Mouse (Mus musculus) myocyte (in vitro differentiated cells): ENCODE measurements around the gene Wdpcp. TPM values are rescaled to one million over a fixed set of nuclear protein-coding genes. Genes with fewer than 3 reads are reported as not detected.

Experiments used
- H3K27me3 ChIP-seq: one replicate; pipeline ENCODE4 v1.6.1; 2011; ENCODE audit not compliant: control insufficient read depth, insufficient read depth, insufficient read length
- H3K36me3 ChIP-seq: one replicate; pipeline ENCODE4 v1.6.1; 2011; ENCODE audit not compliant: control insufficient read depth, insufficient read depth
- H3K4me2 ChIP-seq: one replicate; pipeline ENCODE4 v1.6.1; 2011; ENCODE audit warnings: low read depth, control low read depth
- H3K4me3 ChIP-seq: one replicate; pipeline ENCODE4 v1.5.1; 2011; ENCODE audit warnings: mild to moderate bottlenecking, control low read depth, moderate library complexity
- H3K79me2 ChIP-seq: one replicate; pipeline ENCODE4 v1.6.1; 2011; ENCODE audit not compliant: control insufficient read depth, insufficient read depth
- H3ac ChIP-seq: one replicate; pipeline ENCODE4 v1.6.1; 2011; ENCODE audit not compliant: control insufficient read depth, insufficient read length
- CEBPB ChIP-seq: IDR thresholded peaks from 2 replicates; pipeline ENCODE4 v1.6.1; 2011; ENCODE audit warnings: mild to moderate bottlenecking, moderate library complexity; ENCODE audit not compliant: poor library complexity, insufficient read depth, severe bottlenecking
- E2F4 ChIP-seq: IDR thresholded peaks from one replicate; pipeline ENCODE4 v1.6.1; 2011; ENCODE audit warnings: mild to moderate bottlenecking, control low read depth, moderate library complexity; ENCODE audit not compliant: insufficient read depth
- MAX ChIP-seq: IDR thresholded peaks from one replicate; pipeline ENCODE4 v1.6.1; 2011; ENCODE audit warnings: low read depth, mild to moderate bottlenecking, control low read depth
- MYOD1 ChIP-seq, 3 experiments: IDR thresholded peaks; one replicate each; pipeline ENCODE4 v1.6.1; 2011; ENCODE audit warnings: control low read depth in 2 of 3, low read depth in 2 of 3, mild to moderate bottlenecking in 2 of 3, moderate library complexity in 1 of 3; ENCODE audit not compliant: insufficient read length in 2 of 3, control insufficient read depth in 1 of 3
- MYOG ChIP-seq, 3 experiments: IDR thresholded peaks; one replicate each; pipeline ENCODE4 v1.6.1; 2011; ENCODE audit warnings: control low read depth in 2 of 3, low read depth in 2 of 3, mild to moderate bottlenecking in 2 of 3; ENCODE audit not compliant: insufficient read length in 2 of 3, control insufficient read depth in 1 of 3, insufficient read depth in 1 of 3
- POLR2A ChIP-seq: IDR thresholded peaks from one replicate; pipeline ENCODE4 v1.6.1; 2011; ENCODE audit warnings: low read depth, mild to moderate bottlenecking, control low read depth, moderate library complexity; ENCODE audit not compliant: insufficient read length
- POLR2AphosphoS2 ChIP-seq: IDR thresholded peaks from one replicate; pipeline ENCODE4 v1.6.1; 2011; ENCODE audit warnings: low read depth, control low read depth; ENCODE audit not compliant: insufficient read length
- REST ChIP-seq: IDR thresholded peaks from one replicate; pipeline ENCODE4 v1.6.1; 2011; ENCODE audit warnings: mild to moderate bottlenecking, control low read depth, moderate library complexity; ENCODE audit not compliant: insufficient read depth, insufficient read length
- SRF ChIP-seq: IDR thresholded peaks from one replicate; pipeline ENCODE4 v1.6.1; 2011; ENCODE audit warnings: low read depth; ENCODE audit not compliant: control insufficient read depth, insufficient read length
- TCF12 ChIP-seq: IDR thresholded peaks from one replicate; pipeline ENCODE4 v1.6.1; 2011; ENCODE audit warnings: mild to moderate bottlenecking, control low read depth; ENCODE audit not compliant: poor library complexity, insufficient read depth, severe bottlenecking
- TCF3 ChIP-seq: IDR thresholded peaks from one replicate; pipeline ENCODE4 v1.6.1; 2011; ENCODE audit warnings: low read depth, control low read depth; ENCODE audit not compliant: insufficient read length
- USF1 ChIP-seq: IDR thresholded peaks from one replicate; pipeline ENCODE4 v1.6.1; 2011; ENCODE audit warnings: low read depth, mild to moderate bottlenecking, control low read depth, moderate library complexity
- polyA plus RNA-seq: library from polyadenylated mRNA; unstranded; fragments of >200 nt; fragmentation: generic; extraction: Trizol; gene quantifications from one replicate; pipeline ENCODE4 v1.2.1, GENCODE M21; 2012; ENCODE audit warnings: missing spikeins

Wdpcp gene
- polyA plus RNA-seq, 1 experiment = 5.2 TPM

DNA sequence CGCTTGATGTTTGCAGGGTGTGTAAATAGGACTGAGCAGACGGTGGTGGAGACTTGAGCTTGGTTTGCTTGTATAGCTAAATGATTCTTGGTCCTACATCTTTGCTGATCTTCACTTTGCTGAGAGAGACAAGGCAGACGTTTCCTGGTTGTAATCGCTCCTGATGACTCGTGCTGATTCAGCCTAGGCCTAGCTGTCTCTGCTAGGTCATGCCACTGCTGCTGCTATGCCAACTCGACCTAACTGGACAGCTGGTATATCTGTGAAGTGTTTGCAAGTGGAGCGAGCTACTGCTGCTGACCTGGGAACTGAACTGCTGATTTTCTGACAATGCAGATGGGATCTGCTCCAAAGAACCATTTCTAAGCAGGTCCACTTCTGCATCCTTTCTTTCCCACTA is 9.4 kb downstream of the Wdpcp start:
- TF ChIP-seq MYOG (IDR thresholded peaks at IDR 0.05; ENCODE audit: control insufficient read depth in 1 of 3, insufficient read depth in 1 of 3, insufficient read length in 2 of 3, low read depth in 2 of 3) = peak in 1 of 3 experiments; percentile 26
- no peak for TF ChIP-seq MAX
- TF ChIP-seq MYOD1 (IDR thresholded peaks at IDR 0.05; ENCODE audit: control insufficient read depth in 1 of 3, insufficient read length in 2 of 3, low read depth in 2 of 3) = peak in 1 of 3 experiments; percentile 42
- Histone ChIP-seq H3K4me3 (no peak overlapping the region), H3K27me3 (no peaks in the 10 kb centered on the region), H3K79me2 (no peaks in the 10 kb centered on the region), H3K4me2 (no peak overlapping the region), H3ac (no peak overlapping the region), H3K36me3 (no peaks in the 10 kb centered on the region)

DNA sequence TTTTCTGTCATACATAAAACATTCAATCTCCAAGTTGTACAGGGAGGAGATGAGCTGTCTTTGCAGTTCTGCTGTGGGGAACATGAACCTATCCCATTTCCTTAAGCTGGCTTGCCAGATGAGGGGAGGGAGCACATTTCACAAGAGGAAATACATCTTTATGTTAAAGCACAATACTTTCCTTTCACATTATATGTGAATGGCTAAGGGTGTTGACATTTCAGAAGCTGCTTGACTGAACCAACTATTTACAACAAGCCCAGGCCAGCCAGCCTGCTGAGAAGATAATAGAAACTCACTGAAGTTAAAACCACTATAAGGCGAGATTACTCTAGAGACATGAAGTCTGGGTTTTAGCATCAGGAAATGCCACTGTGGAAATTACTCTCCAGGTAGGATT is 11.3 kb downstream of the Wdpcp start:
- no peak overlapping the region for H3ac ChIP-seq
- no peak for TF ChIP-seq CEBPB
- TF ChIP-seq TCF12 = no peak
- no peak for TF ChIP-seq MYOG (IDR thresholded peaks at IDR 0.05; ENCODE audit: control insufficient read depth in 1 of 3, insufficient read depth in 1 of 3, insufficient read length in 2 of 3, low read depth in 2 of 3)
- no peak for TF ChIP-seq E2F4
- TF ChIP-seq TCF3 = no peak
- no peak for TF ChIP-seq USF1
- no peak for TF ChIP-seq SRF
- TF ChIP-seq REST = no peak
- TF ChIP-seq MAX = no peak
- no peak for TF ChIP-seq MYOD1 (IDR thresholded peaks at IDR 0.05; ENCODE audit: control insufficient read depth in 1 of 3, insufficient read length in 2 of 3, low read depth in 2 of 3)
- no peak for TF ChIP-seq POLR2AphosphoS2
- H3K27me3 ChIP-seq = no peaks in the 10 kb centered on the region
- H3K36me3 ChIP-seq = no peaks in the 10 kb centered on the region
- no peak overlapping the region for H3K4me3 ChIP-seq
- no peak overlapping the region for H3K4me2 ChIP-seq
- H3K79me2 ChIP-seq = no peaks in the 10 kb centered on the region

DNA sequence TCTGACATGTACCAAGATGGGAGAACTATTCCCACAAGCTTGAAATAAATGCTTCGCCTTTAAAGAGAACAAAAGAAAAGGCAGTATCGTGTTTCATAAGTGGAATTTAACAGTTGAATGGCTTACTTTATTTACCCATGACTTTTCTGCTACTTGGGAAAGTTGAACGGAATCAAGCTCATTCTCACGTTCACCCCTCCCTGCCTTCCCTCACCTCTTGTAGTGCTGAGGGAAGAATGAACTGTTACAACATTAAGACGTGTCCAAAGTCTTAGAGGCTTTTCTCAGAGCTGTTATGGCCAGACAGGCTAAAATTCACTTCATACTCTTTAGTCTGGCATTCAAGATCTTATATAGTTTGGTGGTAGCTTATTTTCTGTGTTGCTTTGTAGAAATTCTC is 30.5 kb downstream of the Wdpcp start:
- Histone ChIP-seq H3K79me2 (no peaks in the 10 kb centered on the region), H3K27me3 (no peaks in the 10 kb centered on the region), H3K36me3 (no peaks in the 10 kb centered on the region), H3K4me3 (no peak overlapping the region), H3ac (no peak overlapping the region), H3K4me2 (no peak overlapping the region)
- TF ChIP-seq SRF (no peak), TCF12 (no peak), POLR2A (no peak), USF1 (no peak), TCF3 (no peak), MYOD1 (IDR thresholded peaks at IDR 0.05; ENCODE audit: control insufficient read depth in 1 of 3, insufficient read length in 2 of 3, low read depth in 2 of 3) (no peak), E2F4 (no peak), CEBPB (no peak), MYOG (IDR thresholded peaks at IDR 0.05; ENCODE audit: control insufficient read depth in 1 of 3, insufficient read depth in 1 of 3, insufficient read length in 2 of 3, low read depth in 2 of 3) (no peak), REST (no peak), POLR2AphosphoS2 (no peak), MAX (no peak)

DNA sequence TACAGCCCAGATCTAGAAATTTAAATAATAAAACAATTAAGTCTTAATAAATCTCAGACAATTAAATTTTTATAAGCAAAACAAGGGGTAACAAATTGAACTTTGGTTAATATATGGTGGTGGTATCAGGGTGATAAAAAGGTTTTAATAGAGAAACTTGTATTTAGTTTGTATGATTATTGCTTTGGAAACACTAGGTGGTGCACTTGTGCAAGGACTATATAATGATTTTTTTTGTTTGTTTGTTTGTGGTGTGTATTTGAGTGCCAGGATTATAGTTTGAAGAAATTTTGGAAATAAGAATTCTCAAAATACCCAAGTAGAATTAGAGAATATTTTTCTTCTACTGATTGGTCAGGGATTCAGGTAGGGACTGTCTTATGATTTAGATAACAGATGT is 43.9 kb downstream of the Wdpcp start:
- no peak for TF ChIP-seq USF1
- no peak for TF ChIP-seq POLR2AphosphoS2
- no peak for TF ChIP-seq CEBPB
- no peak for TF ChIP-seq MAX
- TF ChIP-seq SRF = no peak
- TF ChIP-seq MYOD1 (IDR thresholded peaks at IDR 0.05; ENCODE audit: control insufficient read depth in 1 of 3, insufficient read length in 2 of 3, low read depth in 2 of 3) = no peak
- Histone ChIP-seq H3K27me3 (no peaks in the 10 kb centered on the region), H3K36me3 (no peaks in the 10 kb centered on the region), H3ac (no peak overlapping the region), H3K79me2 (no peaks in the 10 kb centered on the region), H3K4me3 (no peak overlapping the region), H3K4me2 (no peak overlapping the region)

DNA sequence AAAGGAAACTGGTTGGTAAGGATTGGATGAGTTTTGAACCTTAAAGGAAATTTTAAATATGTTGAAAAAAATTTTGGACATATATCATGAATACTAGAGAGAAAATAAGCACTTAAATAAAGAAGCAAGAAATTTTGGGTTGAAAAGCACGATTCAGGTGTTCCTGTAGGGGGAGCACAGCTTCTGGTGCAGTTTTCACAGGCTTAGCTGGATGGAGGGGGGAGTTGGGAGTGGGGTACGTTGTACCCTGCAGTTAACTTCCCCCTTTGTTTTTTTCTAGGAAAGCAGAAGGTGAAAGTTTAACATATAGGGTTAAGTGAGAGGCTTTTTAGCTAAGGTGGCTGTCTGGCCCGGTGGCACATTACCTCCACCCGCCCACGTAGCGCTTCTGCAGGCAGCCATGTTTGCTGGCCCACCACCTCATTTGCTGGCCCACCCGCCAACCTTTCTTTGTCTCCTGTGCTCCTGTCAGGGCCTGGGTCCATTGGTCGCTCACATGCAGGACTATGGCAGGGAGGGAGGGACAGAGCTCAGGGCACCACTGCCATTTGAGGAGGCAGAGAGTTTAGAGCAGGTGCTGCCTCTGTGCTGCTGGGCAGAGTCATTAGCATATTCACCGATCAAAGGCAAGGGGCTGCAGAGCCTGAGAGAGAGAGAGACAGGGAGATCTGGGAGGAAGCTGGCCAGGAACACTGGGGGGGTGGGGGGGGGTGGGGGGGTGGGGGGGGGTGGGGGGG is 62.3 kb downstream of the Wdpcp start:
- H3ac ChIP-seq = no peak overlapping the region
- H3K36me3 ChIP-seq = no peaks in the 10 kb centered on the region
- H3K79me2 ChIP-seq = no peaks in the 10 kb centered on the region
- H3K4me3 ChIP-seq = no peak overlapping the region
- no peak for TF ChIP-seq E2F4
- no peak for TF ChIP-seq TCF3
- no peak for TF ChIP-seq MAX
- TF ChIP-seq SRF = no peak
- TF ChIP-seq TCF12 = no peak
- TF ChIP-seq MYOG (IDR thresholded peaks at IDR 0.05; ENCODE audit: control insufficient read depth in 1 of 3, insufficient read depth in 1 of 3, insufficient read length in 2 of 3, low read depth in 2 of 3) = no peak
- no peak for TF ChIP-seq POLR2A
- TF ChIP-seq CEBPB = no peak
- TF ChIP-seq USF1 = no peak
- H3K27me3 ChIP-seq = no peaks in the 10 kb centered on the region
- no peak overlapping the region for H3K4me2 ChIP-seq
